Mouse (Mus musculus) neural tube, embryonic 15.5 days (tissue): Measurements from ENCODE around the gene Syn2. TPM values are rescaled to one million over a fixed set of nuclear protein-coding genes. Genes with fewer than 3 reads are reported as not detected.
A peak's percentile ranks its signal among the peaks of the same experiment; 100 is the strongest.

Experiments
- ATAC-seq: fragments of 200-750 bp; cut with Nextera tagmentation; 2 replicates; pipeline ENCODE4 v1.8.0; 2017; ENCODE audit warnings: mild to moderate bottlenecking, moderate TSS enrichment, moderate library complexity; ENCODE audit not compliant: low FRiP score
- H3K27ac ChIP-seq: fragments of 300-500 bp; sonication (generic); replicated peaks from 2 replicates; pipeline ENCODE4 v1.5.1; 2015; ENCODE audit warnings: mild to moderate bottlenecking, inconsistent platforms
- H3K27me3 ChIP-seq: fragments of 300-500 bp; sonication (generic); replicated peaks from 2 replicates; pipeline ENCODE4 v1.6.1; 2015; ENCODE audit warnings: inconsistent platforms
- H3K36me3 ChIP-seq: fragments of 300-500 bp; sonication (generic); 2 replicates; pipeline ENCODE4 v1.6.1; 2015; ENCODE audit warnings: inconsistent platforms
- H3K4me1 ChIP-seq: fragments of 300-500 bp; sonication (generic); 2 replicates; pipeline ENCODE4 v1.6.1; 2015; ENCODE audit warnings: inconsistent platforms
- H3K4me2 ChIP-seq: fragments of 300-500 bp; sonication (generic); 2 replicates; pipeline ENCODE4 v1.6.1; 2015; ENCODE audit warnings: inconsistent platforms, mild to moderate bottlenecking, moderate library complexity
- H3K4me3 ChIP-seq: fragments of 300-500 bp; sonication (generic); replicated peaks from 2 replicates; pipeline ENCODE4 v1.5.1; 2015; ENCODE audit warnings: mild to moderate bottlenecking, inconsistent platforms
- H3K9ac ChIP-seq: fragments of 300-500 bp; sonication (generic); replicated peaks from 2 replicates; pipeline ENCODE4 v1.6.1; 2015; ENCODE audit warnings: mild to moderate bottlenecking, inconsistent platforms
- H3K9me3 ChIP-seq: fragments of 300-500 bp; sonication (generic); replicated peaks from 2 replicates; pipeline ENCODE4 v1.6.1; 2016; ENCODE audit warnings: inconsistent platforms
- WGBS: fragments of 180-500 bp; shearing (Covaris S2); methylation state at CpG from one replicate; pipeline ENCODE4 v1.1.7; 2015; ENCODE audit warnings: mixed read lengths; 5-methylcytosine and 5-hydroxymethylcytosine counted together
- polyA plus RNA-seq: library from polyadenylated mRNA; unstranded; fragments of >200 nt; fragmentation: Nextera tagmentation; extraction: Ambion mirVana; gene quantifications from 2 replicates; pipeline ENCODE4 v1.2.1, GENCODE M21; 2015

Syn2 gene
- polyA plus RNA-seq, 1 experiment from 2014 or later, result 73.3 TPM

DNA sequence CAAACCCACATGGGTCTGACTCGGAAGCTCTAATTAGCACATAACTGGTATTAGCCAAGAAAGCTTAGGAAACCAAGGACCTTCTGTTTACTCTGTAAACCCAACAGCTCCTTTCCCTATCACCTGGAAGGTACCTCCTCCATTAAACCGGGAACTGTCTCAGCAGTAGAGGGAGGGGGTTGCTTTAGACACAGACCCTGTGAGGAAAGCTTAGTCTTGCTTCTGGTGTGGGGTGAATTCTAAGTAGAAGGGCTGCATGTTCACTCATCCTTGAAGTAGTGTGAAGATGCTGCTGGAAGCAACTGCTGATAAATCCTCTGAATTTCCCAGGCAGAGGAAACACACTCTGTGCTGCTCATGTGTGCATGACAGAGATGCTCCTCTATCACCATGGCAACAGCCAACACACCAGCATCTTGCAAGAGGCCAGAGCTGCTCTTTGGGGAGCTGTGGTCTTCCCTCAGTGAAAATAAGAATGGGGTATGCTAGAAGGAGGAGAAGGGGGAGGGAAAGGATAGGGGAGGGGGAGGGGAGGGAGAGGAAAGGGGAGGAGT lies 8.4 kb upstream of the Syn2 start:
- Histone ChIP-seq H3K9ac (no peak overlapping the region), H3K4me3 (no peak overlapping the region), H3K9me3 (no peaks in the 10 kb centered on the region), H3K4me2 (peak overlapping the region; percentile 7), H3K27me3 (no peaks in the 10 kb centered on the region), H3K4me1 (peaks cover 44% of the 10 kb centered on the region), H3K27ac (peak overlapping the region; percentile 75), H3K36me3 (no peaks in the 10 kb centered on the region)
- peak; percentile 92 for ATAC-seq
- 16% methylated on average over 2 of the region's 2 CpGs for WGBS

DNA sequence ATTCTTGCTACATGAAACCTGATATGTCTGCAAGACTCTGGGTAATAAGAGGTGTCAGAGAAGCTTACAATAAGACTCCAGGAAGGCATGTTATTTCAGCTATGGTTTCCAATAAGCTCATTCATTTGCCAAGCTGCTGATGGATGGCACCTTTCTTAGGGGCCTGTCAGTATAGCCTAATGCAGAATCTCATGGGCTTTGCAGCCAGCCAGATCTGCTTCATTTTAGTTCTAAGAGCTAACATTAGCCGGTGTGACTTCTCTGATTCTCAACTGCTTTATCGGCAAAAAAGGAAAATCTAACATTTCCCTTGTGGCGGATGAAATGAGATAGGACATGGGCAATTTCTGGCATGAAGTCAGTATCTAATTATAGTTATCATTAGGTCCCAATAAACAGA lies 7.9 kb upstream of the Syn2 start:
- H3K36me3 ChIP-seq, result no peaks in the 10 kb centered on the region
- H3K9ac ChIP-seq, result no peak overlapping the region
- peak; percentile 18; the same call in 1 of the 2 replicates for ATAC-seq
- peak overlapping the region; percentile 7 for H3K4me2 ChIP-seq
- no peak overlapping the region for H3K4me3 ChIP-seq
- no peaks in the 10 kb centered on the region for H3K9me3 ChIP-seq
- peaks cover 44% of the 10 kb centered on the region for H3K4me1 ChIP-seq
- peak overlapping the region; percentile 75 for H3K27ac ChIP-seq
- H3K27me3 ChIP-seq, result no peaks in the 10 kb centered on the region
- 45% methylated on average over 3 of the region's 3 CpGs for WGBS

DNA sequence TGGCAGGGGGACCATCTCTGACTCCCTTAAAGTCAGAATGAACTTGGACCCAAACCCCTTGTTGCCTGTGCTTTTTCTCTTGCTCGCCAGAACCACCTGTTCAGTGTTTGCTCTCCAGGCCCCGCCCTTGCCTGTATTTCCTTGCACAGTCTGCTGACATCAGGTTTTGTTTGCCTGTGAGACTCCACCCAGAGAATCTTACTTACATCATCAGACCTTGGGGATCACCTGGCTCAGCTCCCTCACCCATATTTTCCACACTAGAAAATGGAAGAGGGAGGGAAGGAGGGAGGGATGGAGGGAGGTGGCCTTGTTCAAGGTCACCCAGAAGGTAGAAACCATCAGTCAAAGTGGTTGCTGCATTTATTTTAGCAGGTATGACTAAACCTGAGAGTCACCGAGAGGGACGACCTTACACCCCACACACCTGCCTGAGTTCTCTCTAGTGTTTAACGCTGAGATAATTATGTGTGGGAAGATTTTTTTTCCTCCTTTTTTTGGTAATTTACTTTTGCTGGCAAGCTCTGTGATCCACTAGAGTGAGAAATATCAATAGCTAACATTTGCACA lies 7.4 kb upstream of the Syn2 start:
- 82% methylated on average over 5 of the region's 5 CpGs for WGBS
- Histone ChIP-seq H3K4me3 (no peak overlapping the region), H3K9me3 (no peaks in the 10 kb centered on the region), H3K36me3 (no peaks in the 10 kb centered on the region), H3K4me2 (no peak overlapping the region), H3K4me1 (peaks cover 44% of the 10 kb centered on the region), H3K27me3 (no peaks in the 10 kb centered on the region), H3K27ac (peak overlapping the region; percentile 75), H3K9ac (no peak overlapping the region)
- ATAC-seq, result no peak

DNA sequence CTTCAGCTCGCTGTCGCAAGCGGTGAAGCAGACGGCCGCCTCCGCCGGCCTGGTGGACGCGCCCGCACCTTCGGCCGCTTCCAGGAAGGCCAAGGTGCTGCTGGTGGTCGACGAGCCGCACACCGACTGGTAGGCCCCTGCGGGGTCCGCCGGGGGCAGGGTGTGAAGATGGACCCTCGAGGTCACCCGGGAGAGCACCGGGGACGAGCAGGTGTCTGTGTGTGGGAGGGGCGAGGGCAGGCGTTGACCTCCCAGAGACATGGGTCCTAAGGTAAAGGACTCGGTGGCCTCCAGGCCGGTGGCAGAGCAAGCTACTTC lies 589 bp downstream of the Syn2 start:
- Histone ChIP-seq H3K36me3 (no peaks in the 10 kb centered on the region), H3K4me3 (peak overlapping the region; percentile 64), H3K27ac (peak overlapping the region; percentile 80), H3K9me3 (no peaks in the 10 kb centered on the region), H3K4me2 (peak overlapping the region; percentile 64), H3K9ac (peak overlapping the region; percentile 72), H3K4me1 (peaks cover 19% of the 10 kb centered on the region), H3K27me3 (no peaks in the 10 kb centered on the region)
- 1% methylated on average over 27 of the region's 27 CpGs for WGBS
- no peak; the same call in none of the 2 replicates for ATAC-seq

DNA sequence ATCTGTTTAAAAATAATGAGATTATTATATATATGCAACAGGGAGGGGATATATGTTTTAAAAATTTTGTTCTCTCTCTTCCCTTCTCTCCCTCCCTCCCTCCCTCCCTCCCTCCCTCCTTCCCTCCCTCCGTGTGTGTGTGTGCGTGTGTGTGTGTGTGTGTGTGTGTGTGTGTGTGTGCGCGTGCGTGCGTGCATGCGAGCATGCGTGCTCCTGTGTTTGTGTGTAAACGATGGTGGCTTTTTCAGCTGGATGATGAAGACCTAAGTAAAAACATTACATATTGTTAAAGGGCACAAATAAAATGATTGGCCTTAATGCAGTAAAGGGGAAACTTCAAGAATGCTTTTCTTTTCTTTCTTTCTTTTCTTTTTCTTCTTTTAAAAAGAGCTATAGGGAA lies 1.5 kb downstream of the Syn2 start:
- ATAC-seq, result no peak
- Histone ChIP-seq H3K36me3 (no peaks in the 10 kb centered on the region), H3K4me3 (peak overlapping the region; percentile 64), H3K9me3 (no peaks in the 10 kb centered on the region), H3K4me1 (peaks cover 19% of the 10 kb centered on the region), H3K27me3 (no peaks in the 10 kb centered on the region), H3K9ac (peak overlapping the region; percentile 20; the same call in 1 of the 2 replicates), H3K4me2 (peak overlapping the region; percentile 64), H3K27ac (no peak overlapping the region)
- WGBS, result 83% methylated on average over 8 of the region's 9 CpGs

DNA sequence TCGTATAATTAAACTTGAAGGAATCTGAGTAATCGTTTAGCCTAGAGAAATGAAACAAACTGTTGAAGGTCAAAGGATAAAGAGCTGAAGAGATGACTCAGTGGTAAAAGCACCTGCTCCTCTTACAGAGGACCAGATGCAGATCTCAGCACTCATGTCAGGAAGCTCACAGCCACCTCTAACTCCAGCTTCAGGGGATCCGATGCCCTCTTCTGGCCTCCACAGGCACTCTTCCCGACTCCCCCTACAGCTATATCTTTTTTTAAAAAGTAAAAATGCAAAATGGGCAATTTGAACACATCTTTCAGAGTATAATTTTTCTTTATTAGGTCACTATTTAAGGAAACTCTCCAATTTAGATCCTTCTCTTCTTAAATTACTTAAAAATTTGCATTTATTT lies 6.7 kb downstream of the Syn2 start:
- WGBS, result 67% methylated on average over 4 of the region's 4 CpGs
- Histone ChIP-seq H3K9ac (no peak overlapping the region), H3K36me3 (no peaks in the 10 kb centered on the region), H3K4me2 (no peak overlapping the region), H3K27ac (no peak overlapping the region), H3K4me3 (no peak overlapping the region), H3K9me3 (no peaks in the 10 kb centered on the region), H3K4me1 (peaks cover 13% of the 10 kb centered on the region), H3K27me3 (no peaks in the 10 kb centered on the region)
- ATAC-seq, result no peak

DNA sequence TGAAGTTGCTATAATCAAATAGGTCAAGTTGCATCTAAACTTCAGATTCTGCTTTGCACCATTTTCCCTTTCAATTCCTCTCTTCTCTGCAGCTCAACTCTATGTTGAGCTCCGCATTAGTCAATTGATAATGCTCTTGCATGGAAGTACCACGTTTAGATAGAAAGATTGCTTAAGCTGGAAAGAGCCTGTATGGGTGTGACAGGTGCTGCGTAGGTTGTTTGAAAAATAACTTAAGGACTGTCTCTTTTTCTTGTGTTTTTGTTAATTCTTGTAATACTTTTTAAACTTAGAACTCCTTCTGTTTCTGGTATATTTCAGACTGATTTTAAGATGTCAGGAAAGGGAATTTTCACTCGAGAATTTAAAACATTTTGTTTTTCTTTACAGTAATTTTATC lies 26.5 kb downstream of the Syn2 start:
- H3K4me1 ChIP-seq, result 0 out of 2 replicates have a peak, but pooled peaks cover 5% of the 10 kb centered on the region
- 76% methylated on average over 4 of the region's 4 CpGs for WGBS
- no peaks in the 10 kb centered on the region for H3K36me3 ChIP-seq
- no peak for ATAC-seq
- H3K4me2 ChIP-seq, result no peak overlapping the region
- no peak overlapping the region for H3K4me3 ChIP-seq
- H3K9me3 ChIP-seq, result no peaks in the 10 kb centered on the region
- H3K9ac ChIP-seq, result no peak overlapping the region
- H3K27me3 ChIP-seq, result no peaks in the 10 kb centered on the region
- H3K27ac ChIP-seq, result no peak overlapping the region

DNA sequence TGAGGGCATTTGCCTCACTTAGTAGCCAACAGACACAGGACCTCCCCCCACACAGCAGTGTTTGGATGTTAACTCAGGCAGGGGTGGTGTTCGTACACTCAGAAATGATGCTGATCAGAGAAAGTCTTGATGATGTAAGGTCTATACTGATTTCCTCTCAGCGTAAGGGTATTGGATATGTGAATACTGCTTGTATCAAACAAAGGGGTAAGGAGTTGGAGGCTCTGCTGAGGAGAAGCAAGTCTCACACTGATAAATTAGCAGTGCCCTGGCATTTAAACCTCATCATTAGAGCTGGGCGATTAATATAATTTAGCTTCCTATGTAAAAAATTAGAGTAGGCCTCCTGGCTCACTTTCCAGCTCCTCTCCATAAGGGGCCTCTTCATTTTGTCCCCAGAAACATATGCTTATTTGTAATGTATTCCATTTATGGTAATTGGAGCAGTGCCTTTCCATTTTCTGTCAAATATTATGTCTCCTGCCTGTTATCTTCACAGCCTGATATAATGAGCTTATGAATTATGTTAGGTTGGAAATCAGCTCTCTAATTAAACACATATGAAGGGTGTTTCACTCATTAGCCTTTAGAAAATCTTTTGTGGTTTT lies 31.3 kb downstream of the Syn2 start:
- Histone ChIP-seq H3K27me3 (no peaks in the 10 kb centered on the region), H3K4me2 (no peak overlapping the region), H3K9me3 (no peaks in the 10 kb centered on the region), H3K4me1 (peaks cover 10% of the 10 kb centered on the region; the same call in 1 of the 2 replicates), H3K27ac (peak overlapping the region; percentile 41; the same call in 1 of the 2 replicates), H3K4me3 (no peak overlapping the region), H3K36me3 (no peaks in the 10 kb centered on the region), H3K9ac (no peak overlapping the region)
- 65% methylated on average over 3 of the region's 3 CpGs for WGBS
- no peak for ATAC-seq

DNA sequence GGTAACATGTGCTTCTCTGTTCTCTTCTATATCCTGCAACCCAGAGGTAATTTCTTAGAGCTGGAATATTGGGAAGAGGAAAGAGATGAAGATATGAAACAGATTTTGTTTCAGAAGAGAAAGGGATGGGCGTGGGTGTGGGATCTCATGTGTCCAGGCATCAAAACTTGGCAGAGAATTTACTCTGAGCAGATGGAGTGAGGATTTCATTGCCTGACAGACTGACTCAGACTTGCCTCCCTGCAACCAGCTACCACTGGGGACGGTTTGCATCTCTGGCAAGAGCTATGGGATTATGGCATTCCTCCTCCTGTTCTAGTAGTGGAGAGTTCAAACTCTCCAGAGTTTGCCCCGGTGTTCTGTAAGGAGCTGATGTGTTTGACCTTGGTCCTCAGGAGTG lies 34.2 kb downstream of the Syn2 start:
- Histone ChIP-seq H3K9me3 (no peaks in the 10 kb centered on the region), H3K36me3 (no peaks in the 10 kb centered on the region), H3K4me1 (peaks cover 13% of the 10 kb centered on the region), H3K9ac (no peak overlapping the region), H3K4me2 (no peak overlapping the region), H3K27me3 (no peaks in the 10 kb centered on the region), H3K4me3 (no peak overlapping the region), H3K27ac (no peak overlapping the region)
- WGBS, result 61% methylated on average over 3 of the region's 3 CpGs
- ATAC-seq, result no peak

DNA sequence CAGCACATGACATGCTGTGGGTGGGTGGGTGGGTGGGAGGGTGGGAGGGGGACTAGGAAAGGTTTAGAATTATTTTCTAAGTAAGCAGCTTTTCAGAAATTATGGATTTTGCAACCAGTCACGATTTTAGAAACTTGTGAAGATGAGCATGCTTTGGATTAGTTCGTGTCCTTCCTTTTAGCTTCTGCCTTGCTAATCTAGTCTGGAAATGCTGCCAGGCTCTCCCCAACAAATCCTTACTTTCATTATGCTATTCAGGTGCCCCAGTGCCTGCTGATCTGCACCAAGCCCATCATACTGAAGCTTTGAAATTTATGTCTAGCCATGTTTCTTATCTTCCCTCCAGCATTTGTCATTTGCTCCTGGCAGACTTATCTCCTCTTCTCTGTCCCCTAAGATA lies 34.8 kb downstream of the Syn2 start:
- H3K4me2 ChIP-seq, result no peak overlapping the region
- peaks cover 13% of the 10 kb centered on the region for H3K4me1 ChIP-seq
- H3K4me3 ChIP-seq, result no peak overlapping the region
- H3K36me3 ChIP-seq, result no peaks in the 10 kb centered on the region
- 68% methylated on average over 2 of the region's 2 CpGs for WGBS
- no peak overlapping the region for H3K27ac ChIP-seq
- no peaks in the 10 kb centered on the region for H3K27me3 ChIP-seq
- no peak overlapping the region for H3K9ac ChIP-seq
- no peaks in the 10 kb centered on the region for H3K9me3 ChIP-seq
- ATAC-seq, result no peak

DNA sequence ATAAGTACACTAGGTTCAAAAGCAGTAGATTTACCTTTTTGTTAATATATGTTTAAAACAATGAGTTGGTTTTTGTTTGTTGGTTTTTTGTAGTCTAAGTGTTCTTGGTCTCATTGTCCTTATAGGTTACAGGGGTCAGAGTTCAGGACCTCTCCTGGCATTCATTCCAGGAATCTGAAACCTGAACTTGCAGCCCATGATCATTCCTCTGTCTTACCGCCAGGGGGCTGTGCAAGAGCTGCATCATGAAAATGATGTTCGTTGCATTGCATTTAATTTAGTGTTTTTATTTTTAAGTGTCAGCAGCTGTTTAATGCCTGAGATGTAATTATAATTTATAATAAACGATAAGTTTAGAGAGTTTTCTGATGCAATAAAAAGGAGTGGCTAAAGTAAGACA lies 40.1 kb downstream of the Syn2 start:
- Histone ChIP-seq H3K4me2 (no peak overlapping the region), H3K4me3 (no peak overlapping the region), H3K9me3 (no peaks in the 10 kb centered on the region), H3K36me3 (no peaks in the 10 kb centered on the region), H3K4me1 (peaks cover 3% of the 10 kb centered on the region; the same call in 1 of the 2 replicates), H3K9ac (no peak overlapping the region), H3K27me3 (no peaks in the 10 kb centered on the region), H3K27ac (no peak overlapping the region)
- 26% methylated on average over 3 of the region's 3 CpGs for WGBS
- ATAC-seq, result no peak

DNA sequence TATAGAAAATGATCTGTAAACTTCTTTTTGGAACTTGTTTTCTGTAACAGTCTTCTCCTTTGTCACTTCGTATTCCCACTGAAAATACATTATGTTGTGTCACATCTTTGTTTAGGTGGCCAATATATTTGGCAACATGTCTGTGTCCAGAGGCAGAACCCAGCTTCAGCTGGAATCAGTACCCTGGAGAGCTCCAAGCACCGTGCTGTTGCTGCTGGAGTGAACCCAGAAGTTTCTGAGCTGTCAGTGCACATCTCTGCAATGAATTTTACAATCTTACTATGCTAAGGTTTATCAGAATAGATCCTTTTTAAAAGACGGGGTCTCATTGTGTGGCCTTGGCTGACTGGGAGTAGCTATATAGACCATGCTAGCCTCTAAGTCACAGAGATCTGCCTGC lies 44.1 kb downstream of the Syn2 start:
- H3K4me2 ChIP-seq, result no peak overlapping the region
- WGBS, result 40% methylated on average over 3 of the region's 3 CpGs
- H3K4me1 ChIP-seq, result no peaks in the 10 kb centered on the region
- H3K36me3 ChIP-seq, result no peaks in the 10 kb centered on the region
- no peak overlapping the region for H3K4me3 ChIP-seq
- H3K27me3 ChIP-seq, result no peaks in the 10 kb centered on the region
- H3K9me3 ChIP-seq, result no peaks in the 10 kb centered on the region
- no peak overlapping the region for H3K9ac ChIP-seq
- ATAC-seq, result no peak
- H3K27ac ChIP-seq, result no peak overlapping the region
